Mouse (Mus musculus) spleen, postnatal 14 days (tissue): ENCODE measurements around the gene Aifm3.
A peak's percentile ranks its signal among the peaks of the same experiment; 100 is the strongest.
"Not testable (repeated sequence)": the region's sequence is repeated elsewhere in the genome, so short reads cannot be mapped to it uniquely, and the experiment has no call there.

Source experiments
- DNase-seq, 2 experiments: peaks; one replicate each; pipeline ENCODE4 v3.0.0; 2021 to 2022; ENCODE audit warnings: low spot score in 2 of 2

Aifm3 gene

GRCm38 (mm10) chr16:17499249-17499883 is 10.0 kb downstream of the Aifm3 start:
- no peak for DNase-seq

- no peak for DNase-seq
Measured at GRCm38 (mm10) chr16:17502681-17503080, 13.3 kb downstream of the Aifm3 start.

- no peak for DNase-seq
Measured at GRCm38 (mm10) chr16:17507018-17507552, 17.7 kb downstream of the Aifm3 start.

GRCm38 (mm10) chr16:17508031-17508430 is 18.6 kb downstream of the Aifm3 start:
- not testable (repeated sequence) for DNase-seq

GRCm38 (mm10) chr16:17508546-17509239 is 19.3 kb downstream of the Aifm3 start, which contains the start of gene Lztr1:
TSS of gene Lztr1 (plus strand) at chr16:17508688.
- DNase-seq = peak; percentile 75 to 85

GRCm38 (mm10) chr16:17509240-17509597 is 19.8 kb downstream of the Aifm3 start:
- no peak for DNase-seq

- no peak for DNase-seq
Measured at GRCm38 (mm10) chr16:17510143-17510542, 20.7 kb downstream of the Aifm3 start.

DNA sequence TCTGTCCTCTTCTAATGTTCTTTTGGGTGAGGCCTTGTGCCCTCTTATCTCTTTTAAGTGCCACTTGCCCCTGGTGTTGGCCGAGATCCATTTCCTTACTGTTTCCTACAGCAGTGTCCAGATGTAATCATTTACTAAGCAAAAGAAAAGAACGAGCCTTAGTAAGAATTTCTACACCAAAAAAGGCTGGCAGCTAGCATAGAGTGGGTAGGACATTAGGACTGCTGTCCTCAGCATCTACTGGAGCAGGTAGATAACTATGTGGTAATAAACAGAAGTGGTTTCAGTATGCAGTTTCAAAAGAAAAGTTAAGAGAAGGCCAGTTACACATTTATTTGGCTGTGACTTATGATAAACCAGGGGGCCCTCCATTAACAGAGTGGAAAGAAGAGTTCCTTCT is 21.3 kb downstream of the Aifm3 start:
- no peak for DNase-seq

DNA sequence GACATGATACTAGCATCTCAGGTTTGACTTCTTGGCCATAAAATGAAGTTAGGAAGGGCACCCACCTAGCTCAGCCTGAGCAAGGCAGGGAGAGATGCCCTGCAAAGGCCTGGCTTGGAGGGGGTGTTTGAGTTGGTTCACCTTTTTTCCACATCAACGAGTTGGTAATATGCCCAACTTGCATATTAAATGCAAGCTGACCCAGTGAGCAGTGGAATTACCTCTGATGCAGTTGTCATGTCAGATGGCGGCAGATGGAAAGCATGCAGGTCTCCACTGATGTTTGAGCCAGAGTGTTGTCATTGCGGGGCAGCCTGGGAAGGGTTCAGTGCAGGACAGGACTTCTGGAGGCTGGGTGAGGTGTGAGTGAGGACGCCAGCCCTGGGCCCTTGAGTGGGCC is 22.0 kb downstream of the Aifm3 start:
- no peak for DNase-seq

- no peak for DNase-seq
Measured at GRCm38 (mm10) chr16:17518910-17519309, 29.5 kb downstream of the Aifm3 start.

- no peak for DNase-seq
Measured at GRCm38 (mm10) chr16:17524156-17524555, 34.7 kb downstream of the Aifm3 start.

DNA sequence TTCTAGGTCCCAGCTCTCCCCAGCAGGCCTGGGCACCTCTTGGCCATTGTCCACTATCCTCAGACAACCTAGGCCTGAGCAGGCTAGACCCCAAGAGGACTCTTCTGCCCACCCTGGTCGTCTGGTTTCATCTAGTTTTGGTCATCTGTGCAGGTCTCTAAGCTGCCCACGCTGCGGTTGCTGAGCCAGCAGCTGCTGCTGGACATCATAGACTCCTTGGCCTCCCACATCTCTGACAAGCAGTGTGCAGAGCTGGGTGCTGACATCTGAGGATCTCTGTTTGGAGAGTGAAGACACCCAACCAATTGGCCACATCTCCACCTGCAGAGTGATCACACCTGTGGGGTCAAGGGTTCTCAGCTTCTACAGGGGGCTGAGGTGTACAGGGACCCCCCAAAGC is 36.1 kb downstream of the Aifm3 start:
- DNase-seq = no peak

DNA sequence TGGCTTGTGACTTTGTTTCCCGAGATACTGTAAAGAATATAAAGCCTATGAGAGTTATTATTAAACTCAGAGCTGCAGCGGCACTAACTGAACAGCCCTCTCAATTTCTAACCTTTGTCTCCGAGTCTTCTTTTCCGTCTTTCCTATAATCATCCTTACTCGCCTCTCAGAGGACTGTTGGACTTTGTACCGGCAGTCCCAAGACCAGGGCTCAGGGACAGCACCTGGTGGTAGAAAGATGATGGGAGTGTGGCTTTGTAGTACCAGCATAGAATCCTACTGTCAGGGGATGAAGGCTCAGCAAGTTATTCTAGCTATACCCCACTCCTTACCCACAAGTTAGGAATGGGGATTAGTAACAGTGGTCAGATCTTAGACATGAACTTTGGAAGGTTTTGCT is 36.8 kb downstream of the Aifm3 start:
- no peak for DNase-seq

DNA sequence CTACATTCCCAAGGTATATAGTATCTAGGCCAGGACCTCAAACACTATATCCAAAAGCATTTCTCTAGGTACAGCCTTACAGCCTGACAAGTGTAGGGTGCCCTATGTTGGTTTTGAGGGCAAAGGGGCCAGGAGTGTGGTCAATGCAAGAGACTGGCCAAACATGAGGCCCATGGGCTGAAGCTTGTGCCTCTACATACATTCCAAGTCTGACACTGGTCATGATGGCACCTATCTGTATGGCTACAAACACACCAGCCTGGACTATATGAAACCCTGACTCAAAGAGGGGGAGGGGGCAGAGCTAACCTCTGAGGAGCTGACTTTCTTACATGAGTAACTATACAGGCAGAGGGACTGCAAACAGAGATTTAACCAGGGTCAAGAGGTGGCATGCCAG is 38.2 kb downstream of the Aifm3 start:
- no peak for DNase-seq

DNA sequence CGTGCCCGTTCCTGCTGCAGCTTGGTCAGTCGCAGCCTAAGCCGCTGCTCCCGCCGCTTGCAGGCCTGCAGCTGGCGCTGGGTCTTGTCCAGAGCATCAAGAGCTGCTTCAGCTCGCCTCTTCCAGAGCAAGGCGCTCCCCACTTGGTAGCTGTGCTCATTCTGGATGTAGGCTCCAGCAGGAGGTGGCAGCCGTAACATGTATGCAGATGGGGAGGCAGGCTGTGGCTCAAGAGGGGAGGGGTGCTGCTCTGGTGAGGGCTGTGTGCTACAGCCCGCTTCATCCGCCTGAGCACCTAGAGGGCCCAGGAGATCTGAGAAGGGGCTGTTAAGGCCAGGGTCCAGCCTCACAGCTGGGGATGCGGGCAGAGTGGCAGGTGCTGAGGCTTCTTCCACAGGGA is 38.9 kb downstream of the Aifm3 start:
- DNase-seq = no peak

GRCm38 (mm10) chr16:17529981-17530586 is 40.7 kb downstream of the Aifm3 start:
- DNase-seq = no peak

- peak; percentile 91 to 94 for DNase-seq
Measured at GRCm38 (mm10) chr16:17530640-17531288, 41.4 kb downstream of the Aifm3 start, which contains the start of gene Thap7. TSS of gene Thap7 (minus strand) at chr16:17531136.

DNA sequence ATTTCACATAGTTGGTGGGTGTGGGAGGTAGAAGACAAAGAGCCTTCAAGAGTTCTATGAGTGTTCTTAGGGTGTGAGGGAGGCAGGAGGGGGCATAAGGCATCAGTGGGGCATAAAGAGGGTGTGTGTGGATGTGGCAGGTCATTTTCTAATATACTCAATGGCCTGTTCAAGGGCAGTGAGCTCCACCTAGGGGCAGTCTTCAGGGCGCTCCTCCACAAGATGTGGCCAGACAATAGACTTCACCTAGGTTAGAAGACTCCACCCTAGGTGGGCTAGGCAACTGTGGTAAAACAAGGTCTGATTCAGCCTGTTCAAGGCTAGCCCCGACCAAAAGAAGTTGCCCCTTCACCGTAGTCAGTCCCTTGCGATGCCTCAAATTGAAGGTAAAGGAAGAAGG is 42.9 kb downstream of the Aifm3 start:
- DNase-seq = peak in 1 of 2 experiments; percentile 21

DNA sequence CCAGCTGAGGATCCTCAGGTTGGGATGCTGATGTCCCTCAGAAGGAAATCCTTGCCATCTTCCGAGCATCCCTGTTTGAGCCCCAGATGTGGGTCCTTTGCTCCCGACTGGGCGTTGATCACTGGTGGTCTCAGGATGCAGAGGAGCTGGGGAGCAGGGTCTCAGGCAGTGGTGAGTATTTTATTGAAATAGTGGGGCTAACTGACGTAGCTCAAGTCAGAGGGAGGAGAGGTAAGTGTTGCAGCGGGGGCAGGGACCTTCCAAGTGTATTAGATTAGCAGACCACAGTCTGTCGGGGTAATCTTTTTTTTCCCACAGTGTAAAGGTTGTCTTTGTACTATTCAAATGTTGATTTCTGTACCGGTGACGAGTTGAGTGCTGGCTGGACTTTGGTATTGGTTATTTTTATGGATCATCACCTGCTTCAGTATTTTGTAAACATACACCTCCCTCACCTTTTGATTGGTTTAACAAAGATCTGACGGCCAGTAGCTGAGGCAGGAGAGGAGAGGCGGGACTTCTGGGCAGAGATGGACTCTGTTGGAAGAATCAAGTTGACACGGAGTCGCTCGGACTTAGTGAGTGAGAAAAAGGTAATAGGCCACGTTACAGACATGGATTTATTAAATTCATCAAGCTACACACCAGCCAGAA is 43.4 kb downstream of the Aifm3 start:
- DNase-seq = no peak

GRCm38 (mm10) chr16:17536584-17536983 is 47.2 kb downstream of the Aifm3 start:
- no peak for DNase-seq

- no peak for DNase-seq
Measured at GRCm38 (mm10) chr16:17542632-17543031, 53.2 kb downstream of the Aifm3 start.

GRCm38 (mm10) chr16:17552837-17553236 is 63.4 kb downstream of the Aifm3 start:
- no peak for DNase-seq
